Mouse (Mus musculus) v-Abl transformed pro-B cells (cell line): ENCODE results near the gene Heg1.

Experiments used
- in situ Hi-C, 2 experiments: fragments of 400-800 bp; cut with MboI; formaldehyde crosslinking; loops; one replicate each; pipeline ENCODE4 v1.15.1; 2025; ENCODE audit not compliant: unreplicated experiment in 2 of 2

Gene Heg1

DNA sequence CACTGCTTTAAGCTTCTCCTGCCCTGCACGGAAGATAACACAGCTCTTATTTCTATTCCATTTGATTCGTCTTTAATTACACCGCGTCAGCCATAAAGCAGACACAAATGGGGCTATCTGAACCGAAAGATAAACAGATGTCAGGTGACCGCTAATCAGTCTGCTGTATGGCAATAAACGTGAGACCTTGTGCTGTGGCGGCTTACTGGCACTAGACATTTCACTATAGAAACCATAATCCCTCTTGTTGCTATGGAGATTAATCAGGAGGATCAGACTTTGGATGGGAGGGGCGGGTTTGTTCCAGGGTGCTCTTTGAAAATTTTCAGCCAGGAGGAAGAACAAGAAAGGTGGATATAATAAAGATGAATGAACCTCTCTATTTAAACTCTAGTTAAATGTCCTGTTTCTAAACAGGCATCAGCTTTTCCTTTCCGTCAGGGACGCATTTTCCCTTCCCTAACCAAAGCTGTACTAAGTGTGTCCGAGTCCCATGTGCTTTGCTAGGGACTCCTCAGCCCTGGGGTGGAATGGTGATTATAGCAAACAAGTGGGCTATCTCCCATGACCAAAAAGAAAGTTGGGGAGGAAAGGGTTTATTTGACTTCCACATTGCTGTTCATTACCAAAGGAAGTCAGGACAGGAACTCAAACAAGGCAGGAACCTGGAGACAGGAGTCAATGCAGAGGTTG lies 80.5 kb downstream of the Heg1 start:
- in situ Hi-C loops, result no loop called here

- in situ Hi-C loops, result no loop called here
Observed at GRCm38 (mm10) chr16:33765477-33765876, 81.3 kb downstream of the Heg1 start.

GRCm38 (mm10) chr16:33766309-33766708 lies 82.1 kb downstream of the Heg1 start:
- in situ Hi-C loops, result no loop called here

DNA sequence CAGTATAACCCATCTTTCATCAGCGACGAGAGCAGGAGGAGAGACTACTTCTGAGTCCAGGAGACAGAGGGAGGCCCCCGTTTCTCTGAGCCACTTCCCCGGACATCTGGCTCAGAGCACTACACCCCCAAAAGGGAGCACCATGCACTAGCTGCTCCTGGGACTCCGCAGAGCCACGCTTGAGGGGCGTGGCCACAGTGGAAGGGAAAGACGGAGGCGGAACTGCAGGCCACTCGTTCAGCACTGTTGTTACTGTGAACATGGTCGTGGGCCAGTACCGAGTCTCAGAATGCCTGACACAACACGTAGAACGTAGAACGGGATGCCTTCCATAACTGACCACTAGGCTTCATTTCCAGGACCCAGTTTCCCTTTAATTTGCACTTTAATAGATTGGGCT lies 82.6 kb downstream of the Heg1 start:
- in situ Hi-C loops, result no loop called here

DNA sequence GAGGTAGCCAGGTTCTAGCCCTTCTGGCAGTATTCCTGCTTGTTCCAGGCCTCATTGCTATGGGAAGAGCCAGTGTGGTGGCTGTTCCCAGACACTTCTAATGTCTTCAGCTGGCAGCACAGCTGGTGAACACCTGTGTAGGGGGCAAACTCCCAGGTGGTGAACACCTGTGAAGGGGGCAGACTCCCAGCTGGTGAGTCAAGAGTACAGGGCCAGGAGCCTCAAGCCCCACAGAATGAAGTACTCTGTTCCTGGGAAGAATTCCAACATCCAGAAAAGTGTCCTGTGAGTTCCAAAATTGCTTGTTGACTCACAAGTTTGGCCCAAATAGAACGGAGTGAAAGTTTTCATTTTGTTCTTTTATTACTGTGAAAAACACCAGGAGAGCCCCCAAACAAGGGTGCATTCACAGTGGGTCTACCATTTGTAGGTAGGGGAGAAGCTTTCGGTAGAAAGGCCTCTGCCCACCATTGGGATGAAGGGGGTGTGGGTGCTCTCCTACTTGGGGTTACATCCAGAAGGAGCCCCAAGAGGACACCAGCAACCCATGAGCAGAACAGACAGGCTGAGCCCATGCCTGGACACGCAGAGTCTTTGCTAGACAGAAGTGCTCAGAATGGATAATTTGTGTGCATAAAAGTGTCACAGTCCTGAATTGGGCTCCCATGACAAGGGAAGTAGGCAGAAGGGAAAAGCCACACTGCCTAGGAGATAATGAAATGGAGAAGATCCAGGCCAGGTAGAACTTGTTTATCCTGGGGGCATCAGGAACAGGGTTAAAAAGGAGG lies 84.5 kb downstream of the Heg1 start:
- in situ Hi-C loops, result no loop called here

- in situ Hi-C loops, result no loop called here
Observed at GRCm38 (mm10) chr16:33769848-33770247, 85.7 kb downstream of the Heg1 start.

- in situ Hi-C loops, result no loop called here
Observed at GRCm38 (mm10) chr16:33770778-33771454, 86.7 kb downstream of the Heg1 start.

GRCm38 (mm10) chr16:33772809-33773208 lies 88.6 kb downstream of the Heg1 start:
- in situ Hi-C loops, result no loop called here

- in situ Hi-C loops, result no loop called here
Observed at GRCm38 (mm10) chr16:33774972-33775371, 90.8 kb downstream of the Heg1 start.

DNA sequence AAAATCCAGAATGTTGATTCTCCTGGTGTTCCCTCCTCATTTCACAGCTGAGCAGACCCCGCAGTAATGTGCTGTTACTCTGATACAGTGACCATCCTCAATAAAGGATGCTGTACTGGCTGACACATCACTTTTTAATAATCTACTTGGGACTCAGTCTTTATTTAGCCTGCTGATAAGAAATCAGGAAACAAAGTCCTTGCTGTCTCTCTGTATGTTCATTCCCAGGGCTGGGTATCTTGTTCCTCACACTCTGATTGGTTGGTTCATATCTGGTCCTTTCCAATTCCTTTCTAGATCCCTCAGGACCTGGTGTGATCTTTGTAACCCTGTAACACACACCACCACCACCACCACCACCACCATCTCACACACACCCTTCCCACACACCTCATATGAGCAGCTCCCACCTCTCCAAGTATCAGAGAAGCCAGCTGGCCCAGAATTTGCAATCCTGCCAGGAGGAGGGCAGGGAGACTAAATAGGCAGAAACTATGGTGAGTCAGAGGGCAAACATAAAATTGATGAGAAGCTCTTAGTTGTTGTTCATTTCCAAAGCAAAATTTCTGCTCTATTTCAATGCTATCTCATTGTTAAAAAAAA lies 91.7 kb downstream of the Heg1 start:
- in situ Hi-C loops, result no loop called here

DNA sequence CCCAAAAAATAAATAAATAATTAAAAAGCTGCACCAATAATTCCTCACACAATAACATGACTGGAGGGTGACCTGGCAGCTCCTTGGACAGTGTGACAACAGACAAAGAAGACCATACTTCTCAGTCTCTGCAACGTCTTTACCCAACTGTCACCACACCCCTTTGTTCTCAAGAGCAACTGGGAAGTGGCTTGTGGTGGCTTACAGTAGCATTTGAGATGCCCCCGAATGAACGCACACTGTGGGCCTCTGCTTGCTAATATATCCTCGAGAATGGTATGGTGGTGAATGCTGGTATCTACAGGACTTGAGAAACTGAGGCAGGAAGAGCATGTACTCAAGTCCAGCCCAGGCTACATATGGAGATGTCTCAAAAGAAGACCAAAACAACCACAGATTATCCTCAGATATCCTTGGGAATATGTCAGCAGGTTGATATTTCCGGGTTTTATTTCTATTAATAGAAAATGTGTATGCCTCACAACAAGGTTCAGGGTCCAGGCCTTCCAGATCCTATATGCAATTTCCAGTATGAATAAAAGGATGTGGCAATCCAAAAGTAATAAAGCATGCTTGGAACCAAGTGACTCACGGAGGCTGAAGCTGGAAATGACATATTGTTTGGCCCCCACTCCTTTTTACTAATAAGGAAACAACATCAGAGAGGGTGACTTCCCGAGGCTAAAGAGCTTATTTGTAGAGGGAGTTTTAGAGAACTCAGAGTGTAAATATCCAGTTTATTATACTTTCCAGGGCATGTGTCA lies 92.8 kb downstream of the Heg1 start:
- in situ Hi-C loops, result no loop called here

DNA sequence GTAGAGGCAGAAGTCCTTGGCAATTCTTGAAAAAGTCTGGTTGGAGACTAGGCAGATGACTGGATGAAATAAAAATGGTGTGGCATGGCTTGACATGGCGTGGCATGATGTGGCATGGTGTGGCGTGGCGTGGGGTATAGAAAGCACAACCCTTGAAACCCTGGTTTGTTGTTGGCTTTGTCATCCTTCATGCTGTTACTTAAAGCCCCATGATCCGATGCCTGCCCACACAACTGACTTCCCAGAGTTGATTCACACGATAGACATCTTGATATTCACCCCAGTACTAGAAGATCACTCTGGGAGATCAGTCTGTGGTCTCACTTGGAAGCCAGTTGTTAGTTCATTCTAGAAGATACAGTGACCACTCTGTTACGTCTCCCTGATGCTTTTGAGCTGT lies 93.4 kb downstream of the Heg1 start:
- in situ Hi-C loops, result no loop called here

DNA sequence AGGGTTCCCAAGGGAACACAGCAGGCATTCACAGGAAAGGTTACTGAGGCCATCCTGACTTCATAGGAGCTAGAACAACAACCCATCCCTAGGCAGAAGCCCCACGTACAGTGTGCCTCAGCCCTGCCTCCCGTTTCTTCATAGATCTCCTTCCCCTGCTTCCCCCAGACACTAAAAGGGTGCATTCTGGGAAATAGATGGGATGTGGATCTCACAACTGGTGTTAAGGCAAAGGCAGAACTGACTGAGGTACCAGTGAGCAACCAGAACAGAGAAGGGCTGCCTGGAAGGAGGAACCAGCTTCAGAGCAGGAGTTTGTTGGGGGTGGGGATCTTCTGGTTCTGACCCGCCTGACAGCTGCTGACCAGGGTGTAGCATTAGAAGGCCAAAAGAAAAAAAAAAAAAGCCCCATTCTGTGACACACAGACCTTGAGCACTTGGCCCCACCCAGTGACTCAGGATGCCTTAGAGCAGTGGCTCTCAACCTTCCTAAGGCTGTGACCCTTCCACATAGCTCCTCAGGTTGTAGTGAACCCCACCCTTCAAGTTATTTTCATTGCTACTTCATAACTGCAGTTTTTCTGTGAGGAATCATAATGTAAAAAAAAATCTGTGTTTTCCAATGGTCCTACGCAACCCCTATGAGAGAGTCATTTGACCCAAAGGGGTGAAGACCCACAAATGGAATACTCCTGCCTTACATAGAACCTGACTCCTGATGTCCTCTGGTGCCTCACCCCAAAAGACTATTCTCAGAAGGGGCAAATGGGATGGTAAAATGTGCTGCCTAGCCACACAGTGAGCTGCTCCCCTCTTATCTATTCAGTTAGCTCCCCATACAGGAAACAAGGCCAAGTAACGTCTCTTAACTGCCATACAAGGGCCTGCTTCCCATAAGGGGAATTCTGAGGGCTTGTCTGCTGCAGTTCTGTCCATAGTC lies 97.9 kb downstream of the Heg1 start:
- in situ Hi-C loops, result no loop called here

DNA sequence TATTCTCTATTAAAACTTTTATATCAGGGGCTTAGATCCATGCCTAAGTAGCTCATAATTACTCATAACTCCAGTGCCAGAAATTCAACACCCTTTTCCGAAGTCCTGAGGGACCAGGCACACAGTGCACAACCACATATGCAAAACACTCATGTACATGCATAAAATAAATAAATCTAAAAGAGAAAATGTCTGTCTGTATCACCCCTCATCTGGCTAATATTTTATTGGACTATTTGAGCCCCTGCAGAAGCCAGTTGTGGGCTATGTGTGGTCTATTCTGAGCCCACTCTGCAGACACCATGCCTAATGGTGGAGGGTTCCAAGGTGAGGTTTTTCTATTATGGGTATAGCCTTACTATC lies 98.5 kb downstream of the Heg1 start:
- in situ Hi-C loops, result no loop called here

DNA sequence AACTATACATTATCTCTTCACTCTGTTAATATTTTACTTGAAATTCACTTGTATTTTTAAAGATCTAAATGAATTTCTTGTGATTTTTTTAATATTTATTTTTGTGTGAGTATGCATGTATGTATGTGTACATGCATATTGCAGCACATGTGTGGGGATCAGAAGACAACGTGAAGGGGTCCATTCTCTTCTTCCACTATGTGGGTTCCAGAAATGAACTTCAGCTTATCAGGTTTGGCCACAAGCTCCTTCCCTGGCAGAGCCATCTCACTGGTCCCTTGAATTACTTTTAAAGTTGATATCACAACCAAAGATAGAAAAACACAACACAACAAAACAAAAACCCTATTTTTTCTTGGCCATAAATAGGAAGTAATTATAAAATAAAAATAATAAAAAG lies 100.4 kb downstream of the Heg1 start:
- in situ Hi-C loops, result no loop called here

DNA sequence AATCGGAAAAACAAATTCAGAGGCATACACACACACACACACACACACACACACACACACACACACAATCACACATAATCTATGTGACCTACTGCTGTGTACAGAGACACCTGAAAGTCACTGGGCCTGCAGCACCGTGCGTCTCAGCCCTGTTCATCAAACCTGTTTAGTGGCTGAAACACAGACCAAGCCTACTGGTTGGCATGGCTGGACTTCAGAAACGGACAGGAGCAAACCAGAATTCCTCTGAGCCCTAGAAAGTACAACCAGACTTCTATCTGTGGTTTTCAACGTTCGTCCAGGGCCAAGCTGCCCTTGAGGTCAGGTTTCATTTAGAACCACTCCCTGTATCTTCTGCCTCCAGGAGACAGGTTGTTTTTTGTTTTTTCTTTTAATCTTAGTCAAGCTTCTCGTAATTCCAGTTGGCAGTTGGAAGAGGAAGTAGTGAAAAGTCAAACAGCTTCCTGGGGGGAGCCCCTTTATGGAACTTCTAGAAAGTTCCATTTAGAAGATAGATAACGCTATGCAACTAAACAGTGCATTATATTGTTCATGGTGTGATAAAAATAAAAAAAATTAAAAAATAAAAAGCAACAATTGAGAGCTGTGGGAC lies 101.0 kb downstream of the Heg1 start:
- in situ Hi-C loops, result no loop called here

- in situ Hi-C loops, result no loop called here
Observed at GRCm38 (mm10) chr16:33786657-33787390, 102.7 kb downstream of the Heg1 start.
